Mouse (Mus musculus): Measurements from ENCODE around the gene Znrd1as. TPM values are rescaled to one million over a fixed set of nuclear protein-coding genes. Genes with fewer than 3 reads are reported as not detected.

The Znrd1as gene
- polyA plus RNA-seq, 1 experiment from 2014 or later = 6.1 TPM

DNA sequence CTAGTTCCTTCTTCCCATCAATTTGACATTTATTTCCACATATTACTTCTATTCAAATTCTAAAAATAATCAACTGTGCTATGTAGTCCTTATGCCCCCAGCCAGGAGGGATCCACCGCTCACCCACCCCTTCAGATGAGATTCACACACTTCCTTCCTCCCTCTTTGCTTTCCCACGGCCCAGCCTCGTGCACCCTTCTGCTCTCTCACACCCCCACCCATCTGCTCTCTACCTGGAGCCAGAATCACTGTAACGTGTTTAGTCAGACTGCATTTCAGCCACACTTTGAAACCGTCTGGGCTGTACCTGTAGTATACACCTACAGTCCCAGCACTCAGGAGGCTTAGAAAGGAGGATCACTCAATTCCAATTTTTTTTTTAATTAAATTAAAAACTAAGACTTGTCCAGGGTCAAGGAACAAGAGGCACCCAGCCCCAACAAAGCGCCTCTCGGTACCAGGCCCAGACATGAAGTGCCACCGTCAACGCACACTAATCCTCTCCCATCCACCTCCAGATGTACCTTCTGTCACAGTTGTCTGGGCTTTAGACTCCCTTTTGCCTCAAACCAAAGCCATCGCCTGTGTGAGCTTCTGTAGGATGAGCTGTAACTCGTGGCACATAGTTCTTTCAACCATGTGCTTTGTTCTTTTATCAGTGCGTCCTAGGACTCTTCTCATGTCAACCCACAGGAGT is 29.0 kb upstream of the Znrd1as start:
- H3K9me3 ChIP-seq (ENCODE audit: control insufficient read depth, low read length) = no peaks in the 10 kb centered on the region
- no peaks in the 10 kb centered on the region for H3K4me1 ChIP-seq (ENCODE audit: control insufficient read depth, insufficient read depth, low read length)
- DNase-seq (no peak), ATAC-seq (ENCODE audit: low FRiP score, low TSS enrichment) (no peak)
- no peak overlapping the region for H3K27ac ChIP-seq (replicated peaks; ENCODE audit: low read depth, low read length)
- H3K4me2 ChIP-seq (ENCODE audit: low read length) = no peak overlapping the region
- H3K9ac ChIP-seq (replicated peaks; ENCODE audit: low read length) = no peak overlapping the region
- no peak overlapping the region for H3K4me3 ChIP-seq (replicated peaks; ENCODE audit: low read depth, low read length)
- 77% methylated on average over 12 of the region's 12 CpGs for WGBS
- no peaks in the 10 kb centered on the region for H3K36me3 ChIP-seq (ENCODE audit: control insufficient read depth, insufficient read depth, low read length)
- H3K27me3 ChIP-seq (ENCODE audit: control insufficient read depth, insufficient read depth, low read length) = no peaks in the 10 kb centered on the region

DNA sequence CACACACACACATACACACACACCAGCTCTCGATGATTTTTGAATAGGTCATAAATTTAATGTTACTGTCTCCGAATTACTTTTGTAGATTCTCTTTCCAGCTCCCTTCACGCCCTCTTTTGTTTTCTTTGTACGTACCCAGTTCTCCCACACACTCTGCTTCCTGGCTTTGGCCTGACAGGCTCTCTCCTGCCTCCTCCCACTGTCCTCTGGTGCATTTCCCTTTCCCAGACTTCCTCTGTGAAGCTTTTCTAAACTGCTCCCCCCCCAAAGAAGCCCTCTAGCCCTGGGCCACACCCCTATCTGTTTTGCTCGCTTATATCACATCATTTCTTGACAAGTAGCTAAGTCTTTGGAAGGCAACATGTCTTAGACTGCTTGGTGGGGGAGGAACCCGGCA is 28.2 kb upstream of the Znrd1as start:
- Histone ChIP-seq H3K27ac (replicated peaks; ENCODE audit: low read depth, low read length) (no peak overlapping the region), H3K27me3 (ENCODE audit: control insufficient read depth, insufficient read depth, low read length) (no peaks in the 10 kb centered on the region), H3K4me2 (ENCODE audit: low read length) (no peak overlapping the region), H3K9ac (replicated peaks; ENCODE audit: low read length) (no peak overlapping the region), H3K36me3 (ENCODE audit: control insufficient read depth, insufficient read depth, low read length) (no peaks in the 10 kb centered on the region), H3K4me1 (ENCODE audit: control insufficient read depth, insufficient read depth, low read length) (no peaks in the 10 kb centered on the region), H3K4me3 (replicated peaks; ENCODE audit: low read depth, low read length) (no peak overlapping the region), H3K9me3 (ENCODE audit: control insufficient read depth, low read length) (no peaks in the 10 kb centered on the region)
- ATAC-seq (ENCODE audit: low FRiP score, low TSS enrichment) (no peak), DNase-seq (no peak)
- 85% methylated on average over 6 of the region's 6 CpGs for WGBS

DNA sequence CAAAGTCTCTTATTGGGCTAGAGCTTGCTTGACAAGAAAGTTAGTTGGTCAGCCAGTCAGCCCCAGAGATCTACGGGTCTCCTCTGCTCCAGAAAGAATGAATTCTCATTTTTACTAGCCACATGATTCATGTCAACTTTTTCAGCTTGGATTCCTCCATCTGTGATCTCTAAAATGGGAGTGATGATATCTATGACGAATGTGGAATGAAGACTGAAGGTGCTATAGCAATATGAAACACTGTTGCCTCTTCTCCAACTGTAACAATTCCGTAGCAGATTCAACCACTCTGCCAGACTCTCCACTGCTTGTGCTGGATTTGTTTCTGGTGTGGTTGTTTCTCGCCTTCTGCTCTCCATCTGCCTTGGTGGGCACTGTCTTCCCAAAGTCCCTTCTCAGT is 27.3 kb upstream of the Znrd1as start:
- H3K4me2 ChIP-seq (ENCODE audit: low read length) = no peak overlapping the region
- no peak for ATAC-seq (ENCODE audit: low FRiP score, low TSS enrichment)
- 81% methylated on average over 4 of the region's 4 CpGs for WGBS
- H3K9me3 ChIP-seq (ENCODE audit: control insufficient read depth, low read length) = no peaks in the 10 kb centered on the region
- H3K4me3 ChIP-seq (replicated peaks; ENCODE audit: low read depth, low read length) = no peak overlapping the region
- H3K36me3 ChIP-seq (ENCODE audit: control insufficient read depth, insufficient read depth, low read length) = no peaks in the 10 kb centered on the region
- no peaks in the 10 kb centered on the region for H3K4me1 ChIP-seq (ENCODE audit: control insufficient read depth, insufficient read depth, low read length)
- no peak overlapping the region for H3K9ac ChIP-seq (replicated peaks; ENCODE audit: low read length)
- no peak for DNase-seq
- no peaks in the 10 kb centered on the region for H3K27me3 ChIP-seq (ENCODE audit: control insufficient read depth, insufficient read depth, low read length)
- H3K27ac ChIP-seq (replicated peaks; ENCODE audit: low read depth, low read length) = no peak overlapping the region

DNA sequence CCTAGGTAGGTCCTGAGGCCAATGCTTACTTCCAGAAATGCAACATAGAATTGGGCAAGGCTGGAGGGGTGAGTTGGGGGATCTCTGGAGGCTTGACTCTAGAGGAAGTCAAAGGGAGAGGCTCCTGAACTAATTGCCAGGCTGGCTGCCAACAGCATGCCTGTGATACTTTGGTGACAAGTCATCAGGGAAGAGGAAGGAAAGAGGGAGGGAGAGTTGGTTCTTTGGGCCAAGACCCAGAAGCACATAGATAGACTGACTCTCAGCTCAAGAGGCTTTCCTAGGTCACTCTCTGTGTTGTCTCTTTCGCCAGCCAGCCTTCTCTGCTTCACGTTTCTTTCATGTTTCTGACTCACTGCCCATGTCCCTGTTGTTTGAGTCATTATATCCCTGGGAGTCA is 26.6 kb upstream of the Znrd1as start:
- ATAC-seq (ENCODE audit: low FRiP score, low TSS enrichment) (no peak), DNase-seq (no peak)
- H3K9me3 ChIP-seq (ENCODE audit: control insufficient read depth, low read length) = no peaks in the 10 kb centered on the region
- H3K4me1 ChIP-seq (ENCODE audit: control insufficient read depth, insufficient read depth, low read length) = no peaks in the 10 kb centered on the region
- WGBS = 89% methylated on average over 2 of the region's 2 CpGs
- no peak overlapping the region for H3K4me2 ChIP-seq (ENCODE audit: low read length)
- H3K9ac ChIP-seq (replicated peaks; ENCODE audit: low read length) = no peak overlapping the region
- H3K27me3 ChIP-seq (ENCODE audit: control insufficient read depth, insufficient read depth, low read length) = no peaks in the 10 kb centered on the region
- no peaks in the 10 kb centered on the region for H3K36me3 ChIP-seq (ENCODE audit: control insufficient read depth, insufficient read depth, low read length)
- no peak overlapping the region for H3K27ac ChIP-seq (replicated peaks; ENCODE audit: low read depth, low read length)
- H3K4me3 ChIP-seq (replicated peaks; ENCODE audit: low read depth, low read length) = no peak overlapping the region

DNA sequence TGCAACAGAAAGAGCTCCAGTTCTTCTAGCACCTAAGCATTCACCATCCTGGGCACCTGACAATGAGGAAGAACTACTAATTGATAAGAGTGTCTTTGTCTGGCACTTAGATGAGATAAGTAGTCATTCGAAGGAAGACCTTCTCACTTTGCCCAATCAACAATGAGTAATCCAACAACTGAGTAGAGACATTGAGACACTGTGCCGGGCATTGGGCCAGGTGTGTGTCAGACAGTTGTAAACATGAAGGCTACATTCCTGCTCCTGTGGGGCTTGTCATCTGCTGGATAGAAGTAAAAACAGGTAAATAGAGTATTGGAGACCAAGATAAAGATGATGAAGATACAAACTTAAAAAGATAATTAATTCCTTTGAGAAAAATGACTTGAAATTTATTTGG is 20.3 kb upstream of the Znrd1as start:
- H3K4me1 ChIP-seq (ENCODE audit: control insufficient read depth, insufficient read depth, low read length) = no peaks in the 10 kb centered on the region
- WGBS = 86% methylated on average over 2 of the region's 2 CpGs

DNA sequence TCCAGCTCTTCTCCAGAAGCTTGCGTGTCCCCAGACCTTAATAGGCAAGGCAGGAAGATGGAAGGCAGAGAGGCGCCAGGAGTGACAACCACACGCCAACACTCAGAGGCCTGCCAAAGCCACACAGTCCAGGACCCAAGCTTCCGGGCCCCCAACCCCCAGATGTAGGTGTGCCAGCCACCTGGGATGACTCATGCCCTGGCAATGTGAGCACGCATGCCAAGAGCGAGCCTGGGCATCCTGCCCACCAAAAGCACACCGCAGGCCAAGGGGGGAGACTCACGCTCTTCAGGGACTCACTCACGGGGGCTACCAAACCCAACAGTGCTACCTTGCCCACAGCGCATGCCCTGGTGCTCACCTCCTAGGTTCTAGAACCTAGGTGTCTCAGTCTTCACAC is 16.0 kb upstream of the Znrd1as start:
- Histone ChIP-seq H3K27me3 (ENCODE audit: control insufficient read depth, insufficient read depth, low read length) (peaks cover 27% of the 10 kb centered on the region), H3K9ac (replicated peaks; ENCODE audit: low read length) (0 out of 2 replicates have a peak overlapping the region, but pooled peaks have one; percentile 40), H3K4me1 (ENCODE audit: control insufficient read depth, insufficient read depth, low read length) (peaks cover 10% of the 10 kb centered on the region; the same call in 1 of the 2 replicates), H3K27ac (replicated peaks; ENCODE audit: low read depth, low read length) (no peak overlapping the region), H3K36me3 (ENCODE audit: control insufficient read depth, insufficient read depth, low read length) (no peaks in the 10 kb centered on the region), H3K4me2 (ENCODE audit: low read length) (peak overlapping the region; percentile 65), H3K4me3 (replicated peaks; ENCODE audit: low read depth, low read length) (peak overlapping the region; percentile 34), H3K9me3 (ENCODE audit: control insufficient read depth, low read length) (no peaks in the 10 kb centered on the region)
- ATAC-seq (ENCODE audit: low FRiP score, low TSS enrichment) (no peak), DNase-seq (no peak)
- WGBS = 50% methylated on average over 10 of the region's 10 CpGs

More for the DNA sequence above, 20.3 kb upstream of the Znrd1as start:
- no peaks in the 10 kb centered on the region for H3K36me3 ChIP-seq (ENCODE audit: control insufficient read depth, insufficient read depth, low read length)
- H3K27me3 ChIP-seq (ENCODE audit: control insufficient read depth, insufficient read depth, low read length) = peaks cover 11% of the 10 kb centered on the region
- no peaks in the 10 kb centered on the region for H3K9me3 ChIP-seq (ENCODE audit: control insufficient read depth, low read length)
- H3K4me2 ChIP-seq (ENCODE audit: low read length) = no peak overlapping the region
- DNase-seq (no peak), ATAC-seq (ENCODE audit: low FRiP score, low TSS enrichment) (no peak)
- no peak overlapping the region for H3K27ac ChIP-seq (replicated peaks; ENCODE audit: low read depth, low read length)
- H3K9ac ChIP-seq (replicated peaks; ENCODE audit: low read length) = no peak overlapping the region
- no peak overlapping the region for H3K4me3 ChIP-seq (replicated peaks; ENCODE audit: low read depth, low read length)

DNA sequence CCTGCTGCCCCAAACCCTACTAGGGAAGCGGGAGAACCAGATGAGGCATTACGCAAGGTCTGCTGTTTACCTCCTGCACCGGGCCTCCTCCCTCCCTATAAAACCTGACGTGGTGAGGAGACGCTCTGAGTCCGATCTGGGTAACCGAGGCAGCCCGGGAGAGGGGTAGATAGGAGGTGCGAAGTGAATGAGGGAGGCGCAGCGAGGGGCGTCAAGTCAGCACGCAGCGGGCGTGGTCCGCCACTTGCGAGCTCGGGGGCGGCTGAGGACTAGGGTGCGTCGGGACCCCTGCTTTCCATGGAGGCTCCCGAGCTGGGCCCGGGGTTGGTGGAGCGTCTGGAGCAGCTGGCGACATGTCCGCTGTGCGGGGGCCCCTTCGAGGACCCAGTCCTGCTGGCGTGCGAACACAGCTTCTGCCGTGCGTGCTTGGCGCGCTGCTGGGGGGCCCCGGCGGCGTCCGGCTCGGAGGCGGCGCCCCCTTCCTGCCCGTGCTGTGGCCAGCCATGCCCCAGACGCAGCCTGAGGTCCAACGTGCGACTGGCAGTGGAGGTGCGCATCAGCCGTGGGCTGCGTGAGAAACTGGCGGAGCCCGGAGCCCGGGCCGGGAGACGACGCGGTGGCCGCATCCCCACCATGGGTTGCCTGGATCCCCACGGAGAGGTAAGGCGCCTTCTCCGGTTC is 15.5 kb upstream of the Znrd1as start, which contains the start of gene Rnf39:
TSS of gene Rnf39 (plus strand) at position 128 of the 681 bp plus-strand sequence.
- H3K27ac ChIP-seq (replicated peaks; ENCODE audit: low read depth, low read length) = no peak within 1 kb of the TSS
- DNase-seq = peak; percentile 35
- H3K27me3 ChIP-seq (ENCODE audit: control insufficient read depth, insufficient read depth, low read length) = peaks cover 27% of the 10 kb centered on the region
- H3K4me2 ChIP-seq (ENCODE audit: low read length) = peak within 1 kb of the TSS; percentile 65
- H3K36me3 ChIP-seq (ENCODE audit: control insufficient read depth, insufficient read depth, low read length) = no peaks in the 10 kb centered on the region
- peak within 1 kb of the TSS; percentile 34 for H3K4me3 ChIP-seq (replicated peaks; ENCODE audit: low read depth, low read length)
- peaks cover 10% of the 10 kb centered on the region; the same call in 1 of the 2 replicates for H3K4me1 ChIP-seq (ENCODE audit: control insufficient read depth, insufficient read depth, low read length)
- no peaks in the 10 kb centered on the region for H3K9me3 ChIP-seq (ENCODE audit: control insufficient read depth, low read length)
- H3K9ac ChIP-seq (replicated peaks; ENCODE audit: low read length) = peak within 1 kb of the TSS; percentile 40
- no peak for ATAC-seq (ENCODE audit: low FRiP score, low TSS enrichment)
- 3% methylated on average over 58 of the region's 59 CpGs for WGBS

DNA sequence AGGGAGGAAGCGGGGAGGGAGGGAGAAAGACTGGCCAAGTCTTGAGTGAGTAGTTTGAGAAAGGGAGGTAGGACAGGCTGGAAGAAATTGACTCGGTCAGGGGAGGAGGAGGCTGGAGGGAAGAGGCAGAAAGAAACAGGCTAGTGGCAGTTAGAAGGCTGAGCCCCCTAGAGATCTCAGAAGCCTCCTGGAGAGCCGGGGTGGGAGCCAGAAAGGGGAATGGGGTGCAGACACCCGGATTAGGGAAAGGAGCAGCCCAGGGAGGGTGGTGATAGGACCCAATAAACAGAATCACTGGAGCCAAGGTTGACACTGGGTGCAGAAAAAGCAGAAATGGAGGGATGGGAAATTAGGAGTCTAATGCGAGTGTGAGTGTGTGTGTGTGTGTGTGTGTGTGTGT is 14.7 kb upstream of the Znrd1as start:
- Histone ChIP-seq H3K27ac (replicated peaks; ENCODE audit: low read depth, low read length) (no peak overlapping the region), H3K4me1 (ENCODE audit: control insufficient read depth, insufficient read depth, low read length) (peaks cover 10% of the 10 kb centered on the region; the same call in 1 of the 2 replicates), H3K36me3 (ENCODE audit: control insufficient read depth, insufficient read depth, low read length) (peaks cover 5% of the 10 kb centered on the region), H3K4me3 (replicated peaks; ENCODE audit: low read depth, low read length) (peak overlapping the region; percentile 34; the same call in 1 of the 2 replicates), H3K9ac (replicated peaks; ENCODE audit: low read length) (no peak overlapping the region), H3K27me3 (ENCODE audit: control insufficient read depth, insufficient read depth, low read length) (peaks cover 27% of the 10 kb centered on the region), H3K4me2 (ENCODE audit: low read length) (peak overlapping the region; percentile 65; the same call in 1 of the 2 replicates), H3K9me3 (ENCODE audit: control insufficient read depth, low read length) (no peaks in the 10 kb centered on the region)
- no peak for ATAC-seq (ENCODE audit: low FRiP score, low TSS enrichment)
- DNase-seq = no peak
- WGBS = 25% methylated on average over 5 of the region's 5 CpGs

Data from midbrain, embryonic 14.5 days (tissue).